Mouse (Mus musculus): ENCODE results near the gene Ddo. TPM values are rescaled to one million over a fixed set of nuclear protein-coding genes. Genes with fewer than 3 reads are reported as not detected.
A peak's percentile ranks its signal among the peaks of the same experiment; 100 is the strongest.

Ddo gene
- polyA plus RNA-seq, 1 experiment from 2014 or later, result 4.8 TPM

GRCm38 (mm10) chr10:40632087-40632486, 2.3 kb downstream of the Ddo start:
- CTCF ChIA-PET, result interaction anchor here (1.6 kb wide), 1 partner anchor 14 kb away, joined by 4 read pairs; no protein-coding TSS in a partner anchor
- ATAC-seq (no peak), DNase-seq (ENCODE audit: low read depth, low spot score) (no peak)
- no peak for TF ChIP-seq CTCF (IDR thresholded peaks at IDR 0.05)
- in situ Hi-C loops (cut with MboI; ENCODE audit: low pct_unique_long_range_greater_than_20kb), result no loop called here
- H3K27me3 ChIP-seq, result no peaks in the 10 kb centered on the region
- POLR2A ChIA-PET, result no interaction called here

- CTCF ChIA-PET, result interaction anchor here (1.0 to 1.7 kb wide), 2 partner anchors 8 to 19 kb away, joined by 3 to 5 read pairs; no protein-coding TSS in a partner anchor
- POLR2A ChIA-PET, result no interaction called here
- DNase-seq (ENCODE audit: low read depth, low spot score) (no peak), ATAC-seq (no peak)
- H3K27me3 ChIP-seq, result no peaks in the 10 kb centered on the region
- in situ Hi-C loops (cut with MboI; ENCODE audit: low pct_unique_long_range_greater_than_20kb), result no loop called here
- TF ChIP-seq CTCF (IDR thresholded peaks at IDR 0.05), result no peak
These were observed 7.5 kb downstream of the Ddo start for GRCm38 (mm10) chr10:40637331-40637730.

- ChIA-PET POLR2A (no interaction called here), CTCF (interaction anchor here (0.7 to 1.7 kb wide), 3 partner anchors 9 to 20 kb away, joined by 3 to 5 read pairs (median 3); no protein-coding TSS in a partner anchor)
- no peaks in the 10 kb centered on the region for H3K27me3 ChIP-seq
- in situ Hi-C loops (cut with MboI; ENCODE audit: low pct_unique_long_range_greater_than_20kb), result no loop called here
- DNase-seq (ENCODE audit: low read depth, low spot score) (no peak), ATAC-seq (peak; percentile 32)
- no peak for TF ChIP-seq CTCF (IDR thresholded peaks at IDR 0.05)
These were observed 8.5 kb downstream of the Ddo start for GRCm38 (mm10) chr10:40638276-40638675.

GRCm38 (mm10) chr10:40638823-40639819, 9.3 kb downstream of the Ddo start:
- ChIA-PET CTCF (interaction anchor here (1.3 kb wide), 1 partner anchor 10 kb away, joined by 5 read pairs; no protein-coding TSS in a partner anchor), POLR2A (no interaction called here)
- in situ Hi-C loops (cut with MboI; ENCODE audit: low pct_unique_long_range_greater_than_20kb), result no loop called here
- H3K27me3 ChIP-seq, result no peaks in the 10 kb centered on the region
- DNase-seq (ENCODE audit: low read depth, low spot score) (peak; percentile 55), ATAC-seq (peak; percentile 91)
- TF ChIP-seq CTCF (IDR thresholded peaks at IDR 0.05), result no peak

- no peak for DNase-seq (ENCODE audit: low read depth, low spot score)
- no peaks in the 10 kb centered on the region for H3K27me3 ChIP-seq
- POLR2A ChIA-PET, result no interaction called here
- CTCF ChIA-PET, result interaction anchor here (1.3 to 1.4 kb wide), 2 partner anchors 8 to 245 kb away, joined by 4 to 5 read pairs; no protein-coding TSS in a partner anchor
- no peak for TF ChIP-seq CTCF (IDR thresholded peaks at IDR 0.05)
- in situ Hi-C loops (cut with MboI; ENCODE audit: low pct_unique_long_range_greater_than_20kb), result no loop called here
- ATAC-seq, result no peak
These were observed 10.6 kb downstream of the Ddo start for GRCm38 (mm10) chr10:40640406-40640805.

- no peak for TF ChIP-seq CTCF (IDR thresholded peaks at IDR 0.05)
- DNase-seq (ENCODE audit: low read depth, low spot score) (no peak), ATAC-seq (no peak)
- ChIA-PET CTCF (interaction anchor here (0.6 to 1.4 kb wide), 3 partner anchors 18 to 267 kb away, joined by 3 to 4 read pairs (median 3); no protein-coding TSS in a partner anchor), POLR2A (interaction anchor here (1.4 kb wide), 1 partner anchor 240 kb away, joined by 4 read pairs; no protein-coding TSS in a partner anchor)
- H3K27me3 ChIP-seq, result no peaks in the 10 kb centered on the region
- in situ Hi-C loops (cut with MboI; ENCODE audit: low pct_unique_long_range_greater_than_20kb), result no loop called here
These were observed 12.1 kb downstream of the Ddo start for GRCm38 (mm10) chr10:40641901-40642300.

GRCm38 (mm10) chr10:40643126-40643525, 13.3 kb downstream of the Ddo start:
- in situ Hi-C loops (cut with MboI; ENCODE audit: low pct_unique_long_range_greater_than_20kb), result no loop called here
- POLR2A ChIA-PET, result interaction anchor here (0.6 to 1.4 kb wide), 3 partner anchors 24 to 1415 kb away, joined by 3 to 4 read pairs (median 3); no protein-coding TSS in a partner anchor
- TF ChIP-seq CTCF (IDR thresholded peaks at IDR 0.05), result no peak
- CTCF ChIA-PET, result no interaction called here
- no peak for DNase-seq (ENCODE audit: low read depth, low spot score)
- no peaks in the 10 kb centered on the region for H3K27me3 ChIP-seq
- ATAC-seq, result no peak

- in situ Hi-C loops (cut with MboI; ENCODE audit: low pct_unique_long_range_greater_than_20kb), result no loop called here
- ATAC-seq (no peak), DNase-seq (ENCODE audit: low read depth, low spot score) (no peak)
- ChIA-PET CTCF (no interaction called here), POLR2A (interaction anchor here (1.4 kb wide), 1 partner anchor 25 kb away, joined by 3 read pairs; no protein-coding TSS in a partner anchor)
- H3K27me3 ChIP-seq, result no peaks in the 10 kb centered on the region
- no peak for TF ChIP-seq CTCF (IDR thresholded peaks at IDR 0.05)
These were observed 14.6 kb downstream of the Ddo start for GRCm38 (mm10) chr10:40644456-40644855.

- ChIA-PET POLR2A (no interaction called here), CTCF (no interaction called here)
- no peaks in the 10 kb centered on the region for H3K27me3 ChIP-seq
- DNase-seq (ENCODE audit: low read depth, low spot score) (no peak), ATAC-seq (no peak)
- no peak for TF ChIP-seq CTCF (IDR thresholded peaks at IDR 0.05)
- in situ Hi-C loops (cut with MboI; ENCODE audit: low pct_unique_long_range_greater_than_20kb), result no loop called here
These were observed 15.5 kb downstream of the Ddo start for GRCm38 (mm10) chr10:40645346-40645745.

- CTCF ChIA-PET, result interaction anchor here (1.3 to 2.5 kb wide), 4 partner anchors 9 to 236 kb away, joined by 3 to 12 read pairs (median 5); partner anchors contain the start of gene Ddo
- POLR2A ChIA-PET, result interaction anchor here (0.6 kb wide), 1 partner anchor 271 kb away, joined by 3 read pairs; no protein-coding TSS in a partner anchor
- no peak for TF ChIP-seq CTCF (IDR thresholded peaks at IDR 0.05)
- no peaks in the 10 kb centered on the region for H3K27me3 ChIP-seq
- in situ Hi-C loops (cut with MboI; ENCODE audit: low pct_unique_long_range_greater_than_20kb), result no loop called here
- DNase-seq (ENCODE audit: low read depth, low spot score) (no peak), ATAC-seq (no peak)
These were observed 19.0 kb downstream of the Ddo start for GRCm38 (mm10) chr10:40648776-40649175.

All from Patski (cell line).